Mouse (Mus musculus) neural tube, embryonic 13.5 days (tissue): ENCODE results near the gene Otub1. TPM values are rescaled to one million over a fixed set of nuclear protein-coding genes. Genes with fewer than 3 reads are reported as not detected.

Source experiments
- ATAC-seq: fragments of 200-750 bp; cut with Nextera tagmentation; 2 replicates; pipeline ENCODE4 v1.8.0; 2017; ENCODE audit warnings: low read depth, mild to moderate bottlenecking, moderate TSS enrichment, moderate library complexity
- H3K27ac ChIP-seq: fragments of 300-500 bp; sonication (generic); replicated peaks from 2 replicates; pipeline ENCODE4 v1.5.1; 2015; ENCODE audit warnings: moderate library complexity, mild to moderate bottlenecking, inconsistent platforms
- H3K27me3 ChIP-seq: fragments of 300-500 bp; sonication (generic); 2 replicates; pipeline ENCODE4 v1.6.1; 2015; ENCODE audit warnings: mild to moderate bottlenecking, inconsistent platforms
- H3K36me3 ChIP-seq: fragments of 300-500 bp; sonication (generic); 2 replicates; pipeline ENCODE4 v1.6.1; 2015; ENCODE audit warnings: mild to moderate bottlenecking, inconsistent platforms
- H3K4me1 ChIP-seq: fragments of 300-500 bp; sonication (generic); replicated peaks from 2 replicates; pipeline ENCODE4 v1.6.1; 2015; ENCODE audit warnings: inconsistent platforms
- H3K4me2 ChIP-seq: fragments of 300-500 bp; sonication (generic); 2 replicates; pipeline ENCODE4 v1.6.1; 2015; ENCODE audit warnings: inconsistent platforms, mild to moderate bottlenecking, moderate library complexity
- H3K4me3 ChIP-seq: fragments of 300-500 bp; sonication (generic); 2 replicates; pipeline ENCODE4 v1.5.1; 2015; ENCODE audit warnings: mild to moderate bottlenecking, inconsistent platforms
- H3K9ac ChIP-seq: fragments of 300-500 bp; sonication (generic); 2 replicates; pipeline ENCODE4 v1.6.1; 2015; ENCODE audit warnings: moderate library complexity, mild to moderate bottlenecking, inconsistent platforms
- H3K9me3 ChIP-seq: fragments of 300-500 bp; sonication (generic); 2 replicates; pipeline ENCODE4 v1.6.1; 2016; ENCODE audit warnings: inconsistent platforms
- WGBS: fragments of 180-500 bp; shearing (Covaris S2); methylation state at CpG from one replicate; pipeline ENCODE4 v1.1.7; 2015; 5-methylcytosine and 5-hydroxymethylcytosine counted together
- polyA plus RNA-seq: library from polyadenylated mRNA; unstranded; fragments of >200 nt; fragmentation: Nextera tagmentation; extraction: Ambion mirVana; gene quantifications from 2 replicates; pipeline ENCODE4 v1.2.1, GENCODE M21; 2015

Otub1 gene
- polyA plus RNA-seq, 1 experiment from 2014 or later: 243 TPM

DNA sequence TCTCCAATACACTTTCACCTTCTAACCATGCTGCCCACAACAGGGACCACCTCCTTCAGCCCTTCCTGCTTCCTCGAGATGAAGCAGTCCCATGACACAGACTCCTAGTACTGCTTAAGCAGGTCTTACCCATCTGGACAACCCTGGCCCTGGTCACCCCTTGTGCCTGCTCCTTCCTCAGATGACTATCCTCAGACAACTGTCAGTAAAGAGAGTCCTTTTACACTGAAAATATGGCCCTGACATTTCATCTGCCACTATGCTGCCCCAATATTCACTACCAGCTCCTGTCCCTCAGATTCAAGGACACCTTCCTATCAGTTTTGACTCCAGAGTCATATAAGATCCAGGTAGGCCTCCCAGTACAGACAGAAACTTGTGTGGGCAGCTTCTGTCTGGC lies 5.7 kb downstream of the Otub1 start:
- no peak for ATAC-seq
- peaks cover 69% of the 10 kb centered on the region for H3K36me3 ChIP-seq

DNA sequence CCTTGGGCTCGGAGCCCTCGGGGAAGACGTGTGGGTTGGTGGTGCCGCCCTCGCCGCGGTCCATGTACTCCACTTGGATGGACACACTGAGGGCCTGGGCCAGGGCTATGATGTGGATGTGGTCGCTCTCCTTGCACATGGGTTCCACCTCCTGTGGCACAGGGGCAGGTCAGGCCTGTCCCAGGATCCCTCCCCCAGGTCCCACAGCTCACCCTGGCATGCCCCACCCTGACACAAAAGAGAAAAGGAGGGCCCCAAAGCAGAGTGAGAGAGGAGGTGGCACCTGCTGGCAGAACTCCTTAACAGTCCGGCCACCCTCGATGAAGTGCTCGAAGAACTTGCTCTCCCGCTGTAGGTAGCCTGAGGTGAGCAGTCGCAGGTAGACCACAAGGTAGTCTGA lies 7.0 kb downstream of the Otub1 start:
- no peak overlapping the region for H3K4me2 ChIP-seq
- no peak overlapping the region for H3K27ac ChIP-seq
- no peak overlapping the region for H3K4me3 ChIP-seq
- H3K36me3 ChIP-seq: peaks cover 68% of the 10 kb centered on the region
- H3K9ac ChIP-seq: no peak overlapping the region
- ATAC-seq: no peak
- H3K27me3 ChIP-seq: peaks cover 16% of the 10 kb centered on the region
- no peaks in the 10 kb centered on the region for H3K9me3 ChIP-seq
- H3K4me1 ChIP-seq: peaks cover 24% of the 10 kb centered on the region
- WGBS: 96% methylated on average over 13 of the region's 13 CpGs

More for the DNA sequence above, 5.7 kb downstream of the Otub1 start:
- no peak overlapping the region for H3K4me2 ChIP-seq
- no peaks in the 10 kb centered on the region for H3K9me3 ChIP-seq
- H3K4me1 ChIP-seq: peaks cover 38% of the 10 kb centered on the region
- H3K4me3 ChIP-seq: no peak overlapping the region
- H3K27me3 ChIP-seq: peaks cover 7% of the 10 kb centered on the region
- H3K9ac ChIP-seq: no peak overlapping the region
- H3K27ac ChIP-seq: no peak overlapping the region
- WGBS: 88% methylated on average over 1 of the region's 1 CpGs

DNA sequence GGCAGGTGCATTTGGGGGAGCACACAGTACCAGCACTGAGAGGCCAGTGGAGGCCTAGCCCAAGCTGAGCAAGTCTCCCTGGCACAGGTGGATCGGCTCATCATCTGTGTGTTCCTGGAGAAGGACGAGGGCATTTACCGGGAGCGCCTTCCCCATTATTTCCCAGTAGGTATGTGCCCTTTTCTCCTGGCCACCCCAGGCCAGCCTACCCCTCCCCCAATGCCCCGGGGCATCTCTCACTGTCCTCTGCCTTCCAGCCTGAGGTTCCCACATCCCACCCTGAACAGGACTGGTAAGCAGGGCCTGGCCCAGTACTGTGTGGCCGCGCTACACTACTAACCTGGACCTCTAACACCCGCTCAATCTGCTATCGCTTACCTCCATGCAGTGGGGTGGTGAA lies 8.7 kb downstream of the Otub1 start:
- H3K36me3 ChIP-seq: peaks cover 52% of the 10 kb centered on the region
- H3K4me3 ChIP-seq: no peak overlapping the region
- peak; percentile 37; the same call in 1 of the 2 replicates for ATAC-seq

DNA sequence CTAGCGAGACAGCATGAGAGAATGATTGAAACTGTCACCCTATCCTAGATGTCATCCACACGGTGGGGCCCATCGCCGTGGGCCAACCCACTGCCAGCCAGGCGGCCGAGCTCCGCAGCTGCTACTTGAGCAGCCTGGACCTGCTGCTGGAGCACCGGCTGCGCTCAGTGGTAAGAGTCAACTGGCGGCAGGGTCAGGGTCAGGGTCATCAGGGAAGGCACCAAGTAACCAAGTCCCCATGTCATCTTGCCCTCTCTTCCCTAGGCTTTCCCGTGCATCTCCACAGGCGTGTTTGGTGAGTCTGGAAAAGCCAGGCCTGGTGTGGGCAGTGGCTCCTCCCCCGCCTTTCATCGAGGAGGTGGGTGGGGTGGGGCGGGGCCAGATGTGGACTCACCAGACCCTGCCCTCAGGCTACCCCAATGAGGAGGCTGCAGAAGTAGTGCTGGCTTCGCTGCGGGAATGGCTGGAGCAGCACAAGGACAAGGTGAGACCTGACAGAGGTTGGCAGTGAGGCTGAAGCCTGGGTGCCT lies 9.3 kb downstream of the Otub1 start:
- no peaks in the 10 kb centered on the region for H3K9me3 ChIP-seq
- no peak overlapping the region for H3K27ac ChIP-seq
- peaks cover 33% of the 10 kb centered on the region for H3K27me3 ChIP-seq
- peaks cover 34% of the 10 kb centered on the region for H3K4me1 ChIP-seq
- ATAC-seq: peak; percentile 21; the same call in 1 of the 2 replicates
- no peak overlapping the region for H3K4me2 ChIP-seq
- WGBS: 13% methylated on average over 17 of the region's 17 CpGs
- H3K4me3 ChIP-seq: no peak overlapping the region
- peaks cover 48% of the 10 kb centered on the region for H3K36me3 ChIP-seq
- H3K9ac ChIP-seq: no peak overlapping the region

More for the DNA sequence above, 8.7 kb downstream of the Otub1 start:
- Histone ChIP-seq H3K9ac (no peak overlapping the region), H3K27ac (no peak overlapping the region), H3K9me3 (no peaks in the 10 kb centered on the region), H3K4me1 (peaks cover 27% of the 10 kb centered on the region), H3K27me3 (peaks cover 30% of the 10 kb centered on the region), H3K4me2 (no peak overlapping the region)
- 84% methylated on average over 9 of the region's 9 CpGs for WGBS

DNA sequence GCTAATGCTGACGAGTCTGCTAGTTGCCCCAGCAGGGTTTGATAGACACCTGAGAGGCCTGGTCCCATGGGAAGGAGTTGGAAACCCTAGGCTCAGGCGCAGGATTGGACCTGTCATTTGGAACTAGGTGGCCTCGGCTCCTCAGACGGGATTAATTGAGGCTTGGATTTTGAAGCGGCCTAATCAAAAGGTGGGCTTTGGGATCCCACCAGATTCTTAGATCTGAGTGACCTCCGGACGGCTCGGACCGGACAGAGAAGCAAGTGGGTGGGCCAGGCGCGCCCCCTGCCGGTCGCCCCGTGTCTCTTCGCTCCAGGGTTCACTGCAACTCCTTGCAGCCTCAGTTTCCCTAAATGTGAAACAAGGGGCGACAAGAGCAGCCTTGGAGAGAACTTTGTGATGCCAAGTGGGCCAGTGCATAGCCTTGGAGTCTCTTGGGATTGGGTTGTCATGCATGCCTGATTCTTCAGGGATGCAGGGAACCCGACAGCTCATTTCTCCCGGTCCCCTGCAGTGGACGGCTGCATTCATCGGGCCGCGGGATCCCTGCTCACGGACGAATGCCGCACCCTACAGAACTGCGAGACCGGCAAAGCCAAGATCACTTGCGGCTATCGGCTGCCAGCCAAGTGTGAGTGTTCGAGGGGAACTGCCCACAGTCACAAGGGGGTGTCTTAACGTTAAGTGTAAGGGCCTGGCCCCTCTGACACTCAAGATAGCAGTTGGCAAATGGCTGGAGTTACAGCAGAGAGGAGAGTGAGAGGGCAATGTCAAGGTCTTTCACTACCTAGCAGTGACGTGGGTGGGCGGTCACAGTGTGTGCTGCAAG lies 10.0 kb downstream of the Otub1 start:
- H3K4me2 ChIP-seq: no peak overlapping the region
- H3K9ac ChIP-seq: no peak overlapping the region
- H3K27me3 ChIP-seq: peaks cover 40% of the 10 kb centered on the region
- H3K4me3 ChIP-seq: no peak overlapping the region
- no peak for ATAC-seq
- H3K36me3 ChIP-seq: peaks cover 41% of the 10 kb centered on the region
- no peaks in the 10 kb centered on the region for H3K9me3 ChIP-seq
- no peak overlapping the region for H3K27ac ChIP-seq
- peaks cover 41% of the 10 kb centered on the region for H3K4me1 ChIP-seq
- 15% methylated on average over 33 of the region's 33 CpGs for WGBS

DNA sequence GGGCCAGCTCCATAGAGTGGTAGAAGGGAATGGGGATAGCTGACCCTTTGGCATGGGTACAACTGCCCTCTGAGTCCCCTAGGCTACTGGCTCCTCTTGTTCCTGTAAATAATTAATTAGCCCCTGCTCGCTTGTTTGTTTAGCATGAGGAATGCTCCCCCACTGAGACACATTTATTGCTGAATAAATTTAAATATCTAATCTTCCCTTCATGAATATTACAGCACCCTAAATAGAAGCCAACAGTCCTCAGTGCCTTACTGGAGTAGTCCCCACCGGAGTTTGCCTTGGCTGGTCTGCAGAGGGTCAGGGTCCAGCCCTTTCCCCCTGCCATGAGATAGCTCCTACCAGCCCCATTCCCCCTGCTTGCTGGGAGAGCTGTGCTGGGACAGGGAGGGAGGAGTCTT lies 13.6 kb downstream of the Otub1 start:
- Histone ChIP-seq H3K27me3 (peaks cover 68% of the 10 kb centered on the region), H3K4me3 (no peak overlapping the region), H3K9ac (no peak overlapping the region), H3K9me3 (no peaks in the 10 kb centered on the region), H3K4me1 (peaks cover 59% of the 10 kb centered on the region), H3K36me3 (peaks cover 6% of the 10 kb centered on the region; the same call in 1 of the 2 replicates), H3K27ac (peak overlapping the region; percentile 29; the same call in 1 of the 2 replicates), H3K4me2 (no peak overlapping the region)
- ATAC-seq: no peak
- 28% methylated on average over 2 of the region's 2 CpGs for WGBS

DNA sequence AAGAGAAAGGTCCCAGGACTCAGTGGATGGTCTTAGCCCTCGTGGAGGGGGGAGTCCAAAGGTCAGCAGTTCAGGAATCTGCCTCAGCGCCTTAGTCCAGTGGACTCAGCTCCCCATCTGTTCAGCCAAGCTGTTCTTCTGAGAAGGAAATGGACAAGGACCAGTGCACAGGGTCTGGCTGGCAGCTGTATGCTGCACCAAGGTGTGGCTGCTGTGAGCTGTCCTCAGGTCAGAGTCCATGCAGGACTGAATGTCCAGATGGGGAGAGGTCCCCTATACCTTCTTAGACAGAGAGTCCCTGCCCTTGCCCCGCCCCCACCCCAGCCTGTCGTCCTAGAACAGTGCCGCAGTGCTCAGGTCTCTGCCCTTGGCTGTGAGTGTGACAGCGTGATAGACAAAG lies 14.5 kb downstream of the Otub1 start:
- WGBS: 46% methylated on average over 6 of the region's 6 CpGs
- no peaks in the 10 kb centered on the region for H3K9me3 ChIP-seq
- no peak for ATAC-seq
- H3K4me1 ChIP-seq: peaks cover 62% of the 10 kb centered on the region
- H3K4me2 ChIP-seq: no peak overlapping the region
- H3K27me3 ChIP-seq: peaks cover 77% of the 10 kb centered on the region
- H3K4me3 ChIP-seq: no peak overlapping the region
- no peak overlapping the region for H3K9ac ChIP-seq
- H3K27ac ChIP-seq: no peak overlapping the region
- H3K36me3 ChIP-seq: no peaks in the 10 kb centered on the region

DNA sequence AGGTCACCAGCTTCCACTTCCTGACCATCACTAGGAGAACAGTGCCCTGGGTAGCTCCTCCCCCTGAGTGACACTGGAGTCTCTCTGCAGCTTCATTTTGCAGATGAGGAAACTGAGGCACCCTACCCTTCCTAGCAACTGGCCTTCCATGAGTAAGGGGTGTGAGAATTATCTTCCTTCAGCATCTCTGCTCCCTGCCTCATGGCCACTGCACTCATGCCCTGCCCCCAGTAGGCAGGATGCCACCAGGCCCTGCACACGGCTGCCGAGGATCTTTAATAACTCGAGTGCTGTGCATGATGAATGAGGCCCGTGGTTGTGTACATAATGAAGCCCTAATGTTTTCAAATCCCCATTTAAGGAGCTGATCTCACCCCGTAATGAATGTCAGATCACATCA lies 15.1 kb downstream of the Otub1 start:
- ATAC-seq: no peak
- H3K4me3 ChIP-seq: no peak overlapping the region
- H3K9ac ChIP-seq: no peak overlapping the region
- H3K9me3 ChIP-seq: no peaks in the 10 kb centered on the region
- no peak overlapping the region for H3K27ac ChIP-seq
- WGBS: 40% methylated on average over 5 of the region's 5 CpGs
- peaks cover 62% of the 10 kb centered on the region for H3K4me1 ChIP-seq
- peaks cover 82% of the 10 kb centered on the region for H3K27me3 ChIP-seq
- H3K36me3 ChIP-seq: no peaks in the 10 kb centered on the region
- no peak overlapping the region for H3K4me2 ChIP-seq

DNA sequence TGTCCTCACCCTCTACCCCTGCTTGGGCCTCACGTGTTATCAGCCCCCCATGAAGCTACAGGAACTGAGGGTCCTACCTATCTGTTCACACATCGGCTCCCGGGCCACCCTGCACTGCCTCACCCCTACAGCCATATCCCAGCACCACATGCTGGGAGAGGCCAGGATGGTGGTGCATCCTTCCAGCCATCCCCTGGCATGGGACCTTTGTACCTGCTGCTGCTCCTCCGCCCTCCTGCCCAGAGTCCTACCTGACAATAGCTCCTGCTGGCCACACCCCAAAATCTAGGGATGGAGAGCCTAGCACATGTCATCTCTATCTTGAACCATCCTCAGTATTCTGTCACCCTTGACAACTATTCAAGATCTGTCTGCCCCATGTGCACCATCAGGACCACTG lies 17.1 kb downstream of the Otub1 start:
- Histone ChIP-seq H3K4me1 (peaks cover 69% of the 10 kb centered on the region), H3K27me3 (peaks cover 83% of the 10 kb centered on the region), H3K4me2 (no peak overlapping the region), H3K27ac (no peak overlapping the region), H3K36me3 (no peaks in the 10 kb centered on the region), H3K9ac (no peak overlapping the region), H3K9me3 (no peaks in the 10 kb centered on the region), H3K4me3 (no peak overlapping the region)
- WGBS: 71% methylated on average over 4 of the region's 4 CpGs
- no peak for ATAC-seq

DNA sequence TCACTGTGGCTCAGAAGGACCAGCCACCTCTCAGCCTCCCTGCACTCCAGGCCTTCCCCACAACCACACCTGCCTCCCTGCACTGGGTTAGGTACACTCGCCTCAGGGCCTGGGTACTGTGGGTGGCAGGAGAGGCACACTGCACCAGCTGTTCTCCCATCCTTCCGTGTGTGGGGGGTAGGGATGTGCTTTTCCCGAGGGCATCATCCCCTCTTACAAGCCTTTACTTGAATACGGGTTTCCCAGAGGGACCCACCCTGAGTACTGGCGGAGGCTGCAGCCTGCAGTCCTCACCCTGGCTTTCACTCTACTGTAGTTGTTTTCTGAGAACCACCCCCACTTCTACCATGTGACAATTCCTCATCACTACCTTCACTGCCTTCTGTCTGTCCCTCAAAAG lies 19.0 kb downstream of the Otub1 start:
- Histone ChIP-seq H3K27ac (no peak overlapping the region), H3K36me3 (no peaks in the 10 kb centered on the region), H3K9me3 (no peaks in the 10 kb centered on the region), H3K9ac (no peak overlapping the region), H3K27me3 (peaks cover 78% of the 10 kb centered on the region), H3K4me1 (peaks cover 73% of the 10 kb centered on the region), H3K4me2 (no peak overlapping the region), H3K4me3 (no peak overlapping the region)
- 34% methylated on average over 5 of the region's 5 CpGs for WGBS
- no peak for ATAC-seq

DNA sequence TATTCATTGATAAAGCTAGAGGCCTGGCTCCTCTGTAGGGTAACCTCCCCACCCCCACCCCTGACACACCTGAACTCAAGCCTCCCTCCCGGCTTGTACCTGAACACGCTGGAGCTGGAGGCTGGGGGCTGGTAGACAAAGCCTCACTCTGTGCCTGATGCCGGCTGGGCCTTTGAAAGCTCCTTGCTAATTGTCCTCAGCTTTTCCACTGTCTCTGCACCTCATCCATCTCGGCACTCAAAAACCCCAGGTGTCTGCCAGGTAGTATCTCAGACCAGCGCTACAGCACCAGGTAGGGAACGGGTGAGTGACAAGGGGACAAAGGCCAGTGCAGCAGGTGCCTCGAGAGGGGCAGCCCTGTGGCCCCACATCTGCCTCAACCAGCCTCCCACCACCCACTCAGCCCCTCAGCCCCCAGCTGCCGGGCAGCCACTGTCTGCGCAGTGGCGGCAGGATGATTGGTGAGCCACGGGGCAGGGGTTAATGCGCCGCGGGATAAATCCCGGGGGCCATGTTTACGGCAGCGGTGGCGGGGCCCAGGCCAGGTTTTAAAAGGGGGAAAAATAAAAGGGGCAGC lies 20.3 kb downstream of the Otub1 start:
- 3% methylated on average over 18 of the region's 18 CpGs for WGBS
- Histone ChIP-seq H3K4me1 (peaks cover 72% of the 10 kb centered on the region), H3K9ac (peak overlapping the region; percentile 14; the same call in 1 of the 2 replicates)

DNA sequence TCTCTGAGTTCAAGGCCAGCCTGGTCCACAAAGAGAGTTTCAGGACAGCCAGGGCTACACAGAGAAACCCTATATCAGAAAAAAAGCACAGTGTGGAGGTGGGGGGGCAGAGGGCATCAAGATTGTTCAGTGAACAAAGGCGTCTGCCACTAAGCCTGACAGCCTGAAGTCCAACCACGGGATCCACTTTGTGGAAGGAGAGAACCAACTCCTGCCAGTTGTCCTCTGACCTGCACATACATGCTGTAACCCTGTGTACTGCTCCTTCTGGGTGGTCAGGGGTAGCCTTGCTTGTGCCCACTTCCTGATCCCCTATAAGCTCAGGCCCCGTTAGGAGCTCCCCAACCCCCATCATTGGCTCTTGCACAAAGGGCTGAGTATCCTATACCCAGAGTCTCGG lies 21.1 kb downstream of the Otub1 start:
- Histone ChIP-seq H3K9ac (0 out of 2 replicates have a peak overlapping the region, but pooled peaks have one; percentile 6), H3K27ac (no peak overlapping the region), H3K4me3 (no peak overlapping the region), H3K9me3 (no peaks in the 10 kb centered on the region), H3K36me3 (no peaks in the 10 kb centered on the region), H3K4me1 (peaks cover 74% of the 10 kb centered on the region), H3K27me3 (peaks cover 77% of the 10 kb centered on the region), H3K4me2 (no peak overlapping the region)
- whole genome bisulfite sequencing: 37% methylated on average over 4 of the region's 4 CpGs
- ATAC-seq: no peak

More for the DNA sequence above, 20.3 kb downstream of the Otub1 start:
- Histone ChIP-seq H3K4me2 (peak overlapping the region; percentile 3; the same call in 1 of the 2 replicates), H3K4me3 (no peak overlapping the region), H3K27me3 (peaks cover 75% of the 10 kb centered on the region), H3K27ac (no peak overlapping the region), H3K9me3 (no peaks in the 10 kb centered on the region), H3K36me3 (no peaks in the 10 kb centered on the region)
- no peak for ATAC-seq
